Mouse (Mus musculus) layer of hippocampus, postnatal 14 days (tissue): ENCODE measurements at regions not wholly inside any gene's neighbourhood (a gene's known extent, or its start where the extent isn't known, plus 50 kb on each side); places are given as distances from the start of the nearest gene placed in this dataset.

Source experiments
- DNase-seq, 2 experiments: peaks; one replicate each; pipeline ENCODE4 v3.0.0; 2021 to 2022; ENCODE audit warnings: low spot score in 2 of 2, mixed read lengths in 1 of 2

DNA sequence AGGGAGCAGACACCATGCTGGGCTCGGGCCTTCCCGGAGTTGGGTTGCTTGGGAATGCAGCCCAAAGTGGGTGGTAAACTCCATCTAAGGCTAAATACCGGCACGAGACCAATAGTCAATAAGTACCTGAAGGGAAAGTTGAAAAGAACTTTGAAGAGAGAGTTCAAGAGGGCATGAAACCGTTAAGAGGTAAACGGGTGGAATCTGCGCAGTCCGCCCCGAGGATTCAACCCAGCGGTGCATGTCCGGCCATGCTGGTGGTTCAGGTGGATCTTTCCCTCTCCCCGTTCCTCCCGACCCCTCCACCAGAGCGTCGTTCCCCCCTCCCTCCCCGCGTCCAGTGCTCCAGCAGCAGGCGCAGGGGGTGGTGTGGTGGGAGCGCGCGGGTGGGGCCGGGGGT is 179.1 kb upstream of the Arhgef26 start:
- peak in 1 of 2 experiments; percentile 47 for DNase-seq

DNA sequence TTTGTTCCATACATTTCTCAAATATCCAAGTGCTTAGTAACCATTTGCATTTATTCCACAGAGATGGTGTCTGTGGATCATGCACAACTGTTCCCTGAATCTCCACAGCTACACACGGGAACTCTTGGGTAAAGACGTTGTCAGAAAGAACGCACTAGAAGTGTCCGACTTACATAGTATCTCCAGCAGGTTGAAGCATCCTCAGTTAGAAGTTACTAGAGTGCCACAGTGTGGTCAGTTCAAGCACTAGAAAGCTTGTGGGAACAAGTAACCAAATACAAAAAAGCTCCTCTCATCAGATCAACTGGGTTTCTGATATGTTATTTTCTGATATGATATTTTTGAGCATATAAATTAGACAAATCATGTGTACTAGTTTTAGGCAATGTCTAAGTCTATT is 167.5 kb upstream of the Arhgef26 start:
- peak; percentile 18 to 58 for DNase-seq

- no peak for DNase-seq
These were observed 150.2 kb upstream of the Arhgef26 start for GRCm38 (mm10) chr3:62187807-62188509.

DNA sequence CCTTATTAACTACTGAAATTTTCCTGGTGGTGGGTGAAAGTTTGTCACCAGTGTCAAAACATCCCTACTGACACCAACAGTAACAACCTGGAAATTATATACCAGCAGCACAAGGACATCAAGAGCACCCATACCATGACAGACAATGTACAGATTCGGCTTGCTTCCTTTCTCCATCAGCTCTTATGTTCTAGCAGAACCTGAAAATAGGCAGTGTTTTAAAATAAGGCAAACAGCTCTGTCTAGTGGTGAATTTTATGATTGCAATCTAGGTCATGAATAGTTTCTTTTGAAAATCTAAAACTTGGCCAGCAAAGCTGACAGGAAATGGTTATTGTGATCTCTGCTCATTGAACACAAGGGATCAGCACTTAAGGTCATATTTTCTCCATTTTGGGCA is 145.7 kb upstream of the Arhgef26 start:
- peak in 1 of 2 experiments; percentile 61 for DNase-seq

DNA sequence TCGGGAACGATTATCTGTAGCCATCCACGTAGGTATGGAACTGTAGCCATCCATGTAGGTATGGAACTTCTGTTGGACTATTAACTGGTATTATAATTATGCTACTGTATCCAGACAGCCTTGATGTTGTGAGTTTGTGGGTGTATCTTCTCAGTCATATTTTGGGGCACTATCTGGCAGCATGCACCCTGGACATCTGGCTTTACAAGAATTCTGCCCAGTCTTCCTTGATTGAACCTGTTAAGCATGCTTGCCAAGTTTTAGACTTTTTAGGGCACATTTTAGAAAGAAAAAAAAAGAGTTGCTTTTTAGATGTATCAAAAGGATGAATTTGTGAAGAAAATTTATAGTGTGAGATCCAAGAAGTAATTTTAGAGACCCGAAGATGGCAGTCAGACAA is 143.7 kb upstream of the Arhgef26 start:
- no peak for DNase-seq

DNA sequence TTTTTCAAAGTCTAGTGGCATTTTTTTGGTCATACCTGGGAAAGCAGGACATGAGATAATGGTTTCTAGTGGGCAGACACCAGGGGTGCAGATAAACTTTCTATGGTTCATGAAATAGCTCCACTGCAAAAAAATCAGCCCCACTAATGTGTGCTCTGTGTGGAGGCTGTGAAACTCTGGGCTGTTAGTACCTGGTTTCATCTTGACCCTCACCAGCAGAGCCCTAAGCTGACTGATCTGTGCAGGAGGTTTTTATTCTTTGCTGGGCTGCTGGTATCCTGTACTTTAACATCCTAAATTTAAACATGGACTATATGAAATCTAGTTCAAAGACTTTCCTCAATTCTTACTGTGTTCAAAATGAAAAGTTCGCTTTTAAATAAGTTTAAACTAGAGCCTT is 141.5 kb upstream of the Arhgef26 start:
- no peak for DNase-seq

- DNase-seq = peak; percentile 70 to 82
These were observed 122.3 kb upstream of the Arhgef26 start for GRCm38 (mm10) chr3:62215806-62216205.

DNA sequence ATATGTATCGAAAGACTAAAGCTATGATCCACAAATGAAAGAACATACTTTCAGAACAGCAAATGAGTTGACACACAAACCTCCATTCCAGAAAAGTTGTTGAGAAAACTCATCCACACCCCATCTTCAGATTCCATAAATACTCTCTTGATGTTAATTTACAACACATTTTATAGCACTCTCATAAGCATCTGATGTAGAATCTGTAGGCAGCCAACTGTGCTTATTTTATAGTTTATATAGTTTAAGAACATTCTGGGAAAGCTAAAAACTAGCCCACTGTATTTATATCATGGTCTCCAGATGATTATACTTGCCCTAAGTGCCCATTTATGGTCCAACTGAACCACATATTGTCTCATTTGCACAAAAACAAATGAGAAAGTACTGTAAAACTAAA is 120.8 kb upstream of the Arhgef26 start:
- DNase-seq = no peak

DNA sequence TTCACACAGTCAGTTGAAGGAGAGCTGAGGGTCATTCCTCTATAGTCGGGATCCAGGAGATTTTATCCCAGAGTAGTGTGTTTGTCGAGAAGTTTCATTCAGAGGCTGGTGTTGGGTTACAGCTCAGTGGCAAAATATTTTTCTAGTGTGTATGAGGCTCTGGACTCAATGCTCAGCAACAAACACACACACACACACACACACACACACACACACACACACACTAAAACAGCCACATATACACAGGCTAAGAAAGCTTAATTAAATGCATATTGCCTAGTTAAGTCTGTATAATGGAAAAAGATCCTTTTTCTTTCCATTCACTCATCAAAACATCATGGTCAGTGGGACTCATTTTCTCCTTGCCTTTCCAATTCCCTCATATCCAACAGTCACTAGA is 110.4 kb upstream of the Arhgef26 start:
- DNase-seq = no peak

GRCm38 (mm10) chr3:62228156-62228555 is 110.0 kb upstream of the Arhgef26 start:
- DNase-seq = no peak

DNA sequence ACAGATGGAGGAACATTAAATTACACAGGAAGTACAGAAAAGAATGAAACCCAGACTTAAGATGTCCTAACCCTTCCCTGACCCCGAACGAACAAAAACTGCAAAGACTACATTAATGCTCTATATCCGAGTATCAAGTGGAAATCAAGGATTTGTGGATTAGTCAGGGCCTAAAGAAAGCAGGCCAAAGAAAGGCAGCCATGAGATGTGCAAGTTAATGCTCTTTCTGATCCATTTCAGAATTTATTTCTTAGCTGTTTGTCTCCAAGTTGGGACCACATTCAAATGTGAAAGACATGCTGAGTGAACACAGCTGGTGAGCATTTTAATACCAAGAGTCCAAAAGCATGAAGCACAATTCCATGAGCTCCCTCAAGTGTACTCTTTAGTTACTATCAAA is 97.1 kb upstream of the Arhgef26 start:
- no peak for DNase-seq

DNA sequence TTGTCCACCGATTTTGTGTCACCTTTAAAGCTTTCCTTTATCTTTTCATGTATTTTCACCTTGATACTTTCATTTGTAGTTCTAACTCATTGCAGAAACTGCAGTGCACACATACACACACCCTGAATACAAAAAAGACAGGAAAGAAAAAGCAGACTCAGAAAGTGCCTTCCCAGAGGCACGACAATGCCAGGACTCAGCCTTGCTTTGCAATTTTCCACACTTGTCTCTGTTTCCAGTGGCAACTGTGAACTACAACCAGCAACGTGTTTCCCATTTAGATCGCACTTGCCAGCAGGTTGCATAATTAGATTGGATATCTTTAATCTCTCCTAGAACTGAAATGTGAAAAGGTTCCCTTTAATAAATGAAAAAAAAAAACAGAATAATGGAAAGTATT is 66.4 kb upstream of the Arhgef26 start:
- DNase-seq = peak; percentile 12 to 62

GRCm38 (mm10) chr3:62278279-62278678 is 59.9 kb upstream of the Arhgef26 start:
- DNase-seq = no peak

GRCm38 (mm10) chr3:62280960-62281359 is 57.2 kb upstream of the Arhgef26 start:
- no peak for DNase-seq
